In the genomic region with DNA sequence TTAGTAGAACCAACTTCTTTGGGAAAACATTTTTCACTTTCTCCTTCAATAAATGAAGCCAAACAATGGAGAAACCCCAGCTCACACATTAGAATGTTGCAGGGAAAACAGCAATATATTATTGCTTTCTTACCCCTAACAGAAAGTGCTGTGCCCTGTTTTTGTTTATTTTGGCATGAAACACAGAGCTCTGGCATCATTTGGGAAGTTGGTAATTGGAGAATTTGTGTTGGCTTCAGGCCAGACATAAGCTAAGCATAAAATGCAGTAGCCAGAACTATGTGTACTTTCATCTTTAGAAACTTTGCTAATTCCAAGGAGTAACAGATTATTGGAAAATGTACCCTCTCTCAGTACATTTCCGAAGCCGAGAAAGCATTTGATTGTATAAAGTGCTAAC, we compare ENCODE assay signal across 15 mouse cellular contexts.
DNase-seq lines count a peak whose midpoint lies in the region; ATAC-seq and TF ChIP-seq lines count a peak whose summit lies in the region.
"Had no signal": no experiment of that assay in that cellular context is flagged by ENCODE, and none has a peak within 500 bp of the region (broad histone marks: within the 10 kb centered on the region; RNA-seq: fewer than 3 reads in every experiment).

No protein-coding gene starts in this region.

- H3K27me3 ChIP-seq in forebrain, embryonic 14.5 days (replicated peaks; ENCODE audit: control insufficient read depth, insufficient read depth, low read length), result no peaks in the 10 kb centered on the region
- no peaks in the 10 kb centered on the region for H3K27me3 ChIP-seq in forebrain, embryonic 13.5 days
- H3K27me3 ChIP-seq in limb, embryonic 12.5 days, result no peaks in the 10 kb centered on the region
- no peaks in the 10 kb centered on the region for H3K27me3 ChIP-seq in limb, embryonic 10.5 days (ENCODE audit: low read depth, poor library complexity, severe bottlenecking)
- no peaks in the 10 kb centered on the region for H3K27me3 ChIP-seq in Patski
- H3K27me3 ChIP-seq: intestine, embryonic 15.5 days had no signal

- no peak overlapping the region for H3K4me2 ChIP-seq in forebrain, embryonic 14.5 days (ENCODE audit: low read length)
- no peak overlapping the region for H3K4me2 ChIP-seq in forebrain, embryonic 13.5 days
- H3K4me2 ChIP-seq in limb, embryonic 12.5 days, result no peak overlapping the region
- H3K4me2 ChIP-seq: intestine, embryonic 15.5 days had no signal

- TF ChIP-seq CTCF in Patski (IDR thresholded peaks at IDR 0.05), result no peak

- no peak overlapping the region for H3K4me3 ChIP-seq in forebrain, embryonic 14.5 days (ENCODE audit: low read depth, low read length)
- H3K4me3 ChIP-seq in forebrain, embryonic 13.5 days, result no peak overlapping the region
- H3K4me3 ChIP-seq in limb, embryonic 12.5 days (replicated peaks), result no peak overlapping the region
- no peak overlapping the region for H3K4me3 ChIP-seq in limb, embryonic 10.5 days
- H3K4me3 ChIP-seq: heart, adult 2 months; intestine, embryonic 15.5 days; layer of hippocampus, adult 2 months; midbrain, embryonic 10.5 days had no signal

- in situ Hi-C loops in Patski (cut with MboI; ENCODE audit: low pct_unique_long_range_greater_than_20kb), result no loop called here

- no peak overlapping the region for H3K9ac ChIP-seq in forebrain, embryonic 14.5 days (ENCODE audit: low read length)
- no peak overlapping the region for H3K9ac ChIP-seq in forebrain, embryonic 13.5 days
- no peak overlapping the region for H3K9ac ChIP-seq in limb, embryonic 12.5 days (replicated peaks)
- H3K9ac ChIP-seq: intestine, embryonic 15.5 days; liver, postnatal 0 days had no signal

- no peaks in the 10 kb centered on the region for H3K9me3 ChIP-seq in forebrain, embryonic 14.5 days (replicated peaks; ENCODE audit: control insufficient read depth, low read length)
- H3K9me3 ChIP-seq in forebrain, embryonic 13.5 days (replicated peaks), result no peaks in the 10 kb centered on the region
- no peaks in the 10 kb centered on the region for H3K9me3 ChIP-seq in limb, embryonic 12.5 days
- H3K9me3 ChIP-seq in limb, embryonic 10.5 days (replicated peaks), result no peaks in the 10 kb centered on the region
- H3K9me3 ChIP-seq: intestine, embryonic 15.5 days; midbrain, embryonic 10.5 days had no signal

- POLR2A ChIA-PET in Patski (lab: Charles Lee), result no interaction called here

- peak; percentile 62 for DNase-seq in forebrain, embryonic 14.5 days (ENCODE audit: low spot score)
- no peak for DNase-seq in limb, embryonic 10.5 days (ENCODE audit: low spot score)
- peak; percentile 57 for DNase-seq in Patski (ENCODE audit: low read depth, low spot score)
- DNase-seq in lung, postnatal 14 days, result peak; percentile 4
- DNase-seq in testis, postnatal 10 days (ENCODE audit: low spot score), result no peak
- DNase-seq in right cerebral cortex, adult 18-20 months, result no peak
- DNase-seq: cerebellum, adult 9-10 months; heart, adult 2 months; liver, postnatal 0 days; right cerebral cortex, postnatal 14 days had no signal

- CTCF ChIA-PET in Patski (lab: Charles Lee), result no interaction called here

- H3K4me1 ChIP-seq in forebrain, embryonic 14.5 days (ENCODE audit: control insufficient read depth, insufficient read depth, low read length), result no peaks in the 10 kb centered on the region
- 0 out of 2 replicates have a peak, but pooled peaks cover 1% of the 10 kb centered on the region for H3K4me1 ChIP-seq in forebrain, embryonic 13.5 days
- no peaks in the 10 kb centered on the region for H3K4me1 ChIP-seq in limb, embryonic 12.5 days (replicated peaks)
- no peaks in the 10 kb centered on the region for H3K4me1 ChIP-seq in limb, embryonic 10.5 days
- H3K4me1 ChIP-seq: intestine, embryonic 15.5 days; midbrain, embryonic 10.5 days had no signal

- H3K36me3 ChIP-seq in forebrain, embryonic 14.5 days (ENCODE audit: control insufficient read depth, insufficient read depth, low read length), result no peaks in the 10 kb centered on the region
- H3K36me3 ChIP-seq in forebrain, embryonic 13.5 days (ENCODE audit: poor library complexity, severe bottlenecking), result no peaks in the 10 kb centered on the region
- no peaks in the 10 kb centered on the region for H3K36me3 ChIP-seq in limb, embryonic 12.5 days
- H3K36me3 ChIP-seq in limb, embryonic 10.5 days, result no peaks in the 10 kb centered on the region
- H3K36me3 ChIP-seq: intestine, embryonic 15.5 days; midbrain, embryonic 10.5 days had no signal

- H3K27ac ChIP-seq in forebrain, embryonic 14.5 days (ENCODE audit: low read depth, low read length), result no peak overlapping the region
- H3K27ac ChIP-seq in forebrain, embryonic 13.5 days, result no peak overlapping the region
- no peak overlapping the region for H3K27ac ChIP-seq in limb, embryonic 12.5 days
- H3K27ac ChIP-seq in limb, embryonic 10.5 days, result no peak overlapping the region
- H3K27ac ChIP-seq: heart, adult 2 months; intestine, embryonic 15.5 days; layer of hippocampus, adult 2 months; midbrain, embryonic 10.5 days had no signal

- no peak for ATAC-seq in forebrain, embryonic 14.5 days
- ATAC-seq in forebrain, embryonic 13.5 days, result no peak
- ATAC-seq in limb, embryonic 12.5 days (ENCODE audit: insufficient number of reproducible peaks, insufficient read depth, low FRiP score, low TSS enrichment, low read depth), result peak; percentile 10; the same call in 1 of the 2 replicates
- ATAC-seq in Patski, result no peak
- ATAC-seq: intestine, embryonic 15.5 days; liver, postnatal 0 days had no signal

- 78% methylated on average over 2 of the region's 2 CpGs for WGBS in forebrain, embryonic 14.5 days
- WGBS in forebrain, embryonic 13.5 days, result 75% methylated on average over 2 of the region's 2 CpGs
- WGBS in limb, embryonic 12.5 days, result 30% methylated on average over 2 of the region's 2 CpGs
- 63% methylated on average over 2 of the region's 2 CpGs for WGBS in limb, embryonic 10.5 days

Comparison
In these comparisons a context has a peak if more than half of its experiments do, and no peak if none do; other contexts are left out.
1. DNase-seq: peak in forebrain, embryonic 14.5 days (single experiment), Patski (single experiment) and lung, postnatal 14 days (single experiment); none in limb, embryonic 10.5 days (single experiment), testis, postnatal 10 days (single experiment) and right cerebral cortex, adult 18-20 months (single experiment).